Mouse (Mus musculus) MEL (cell line): ENCODE results near the gene Ccdc102a. TPM values are rescaled to one million over a fixed set of nuclear protein-coding genes. Genes with fewer than 3 reads are reported as not detected.

Experiments
- DNase-seq: peaks from one replicate; pipeline ENCODE4 v3.0.0; 2011; ENCODE audit warnings: low read depth, low spot score
- H3K27ac ChIP-seq: 2 replicates; pipeline ENCODE4 v1.5.1; 2012; ENCODE audit warnings: low read depth, mild to moderate bottlenecking, control low read depth, low read length, moderate library complexity; ENCODE audit not compliant: control insufficient read depth
- H3K27me3 ChIP-seq, 2 experiments: fragments of 150-350 bp in 1 of 2; sonication (generic) in 1 of 2; 2 replicates each; pipeline ENCODE4 v1.6.1; 2012; ENCODE audit warnings: low read length in 2 of 2, mild to moderate bottlenecking in 2 of 2, improper control_type of control experiment in 1 of 2, moderate library complexity in 1 of 2; ENCODE audit not compliant: insufficient read depth in 2 of 2, control insufficient read depth in 1 of 2
- H3K36me3 ChIP-seq, 2 experiments: 2 replicates each; pipeline ENCODE4 v1.6.1; 2012 to 2014; ENCODE audit warnings: low read length in 2 of 2, improper control_type of control experiment in 1 of 2, inconsistent platforms in 1 of 2, mild to moderate bottlenecking in 1 of 2; ENCODE audit not compliant: insufficient read depth in 2 of 2, control insufficient read depth in 1 of 2
- H3K4me1 ChIP-seq, 2 experiments: fragments of 150-350 bp in 1 of 2; sonication (generic) in 1 of 2; 2 replicates each; pipeline ENCODE4 v1.6.1; 2012; ENCODE audit warnings: low read length in 2 of 2, improper control_type of control experiment in 1 of 2, mild to moderate bottlenecking in 1 of 2; ENCODE audit not compliant: insufficient read depth in 2 of 2, control insufficient read depth in 1 of 2
- H3K4me3 ChIP-seq, 2 experiments: fragments of 150-350 bp in 1 of 2; sonication (generic) in 1 of 2; 2 replicates each; pipeline ENCODE4 v1.5.1; 2012; ENCODE audit warnings: low read depth in 2 of 2, low read length in 2 of 2, mild to moderate bottlenecking in 2 of 2, moderate library complexity in 2 of 2, control low read depth in 1 of 2, improper control_type of control experiment in 1 of 2; ENCODE audit not compliant: control insufficient read depth in 1 of 2, insufficient read depth in 1 of 2
- H3K79me2 ChIP-seq: 2 replicates; pipeline ENCODE4 v1.6.1; 2012; ENCODE audit warnings: mild to moderate bottlenecking, low read length, moderate library complexity; ENCODE audit not compliant: control insufficient read depth, poor library complexity, insufficient read depth
- H3K9ac ChIP-seq: 2 replicates; pipeline ENCODE4 v1.6.1; 2012; ENCODE audit warnings: low read depth, mild to moderate bottlenecking, control low read depth, low read length, moderate library complexity; ENCODE audit not compliant: control insufficient read depth, poor library complexity, severe bottlenecking
- H3K9me3 ChIP-seq: fragments of 150-350 bp; sonication (generic); replicated peaks from 2 replicates; pipeline ENCODE4 v1.6.1; 2012; ENCODE audit warnings: mild to moderate bottlenecking, low read length, improper control_type of control experiment, moderate library complexity; ENCODE audit not compliant: insufficient read depth
- BHLHE40 ChIP-seq: IDR thresholded peaks from 2 replicates; pipeline ENCODE4 v1.6.1; 2012; ENCODE audit warnings: low read depth, mild to moderate bottlenecking, inconsistent platforms, low read length, improper control_type of control experiment, borderline replicate concordance
- CHD2 ChIP-seq: IDR thresholded peaks from 2 replicates; pipeline ENCODE4 v1.6.1; 2011; ENCODE audit warnings: low read length, improper control_type of control experiment
- CTCF ChIP-seq, 3 experiments: IDR thresholded peaks in 2 of 3; conservative IDR thresholded peaks in 1 of 3; 2 replicates each; pipeline ENCODE4 v1.5.1; 2011 to 2012; ENCODE audit warnings: low read length in 3 of 3, low read depth in 2 of 3, mild to moderate bottlenecking in 2 of 3, improper control_type of control experiment in 1 of 3, inconsistent platforms in 1 of 3, mixed read lengths in 1 of 3, moderate library complexity in 1 of 3; ENCODE audit not compliant: control insufficient read depth in 1 of 3, insufficient read depth in 1 of 3, poor library complexity in 1 of 3, severe bottlenecking in 1 of 3
- ELF1 ChIP-seq: IDR thresholded peaks from 2 replicates; pipeline ENCODE4 v1.6.1; 2014; ENCODE audit warnings: low read depth, mild to moderate bottlenecking, inconsistent platforms, low read length, improper control_type of control experiment, moderate library complexity
- GATA1 ChIP-seq: IDR thresholded peaks from 2 replicates; pipeline ENCODE4 v1.6.1; 2011; ENCODE audit warnings: low read depth, low read length, improper control_type of control experiment
- HCFC1 ChIP-seq: IDR thresholded peaks from 2 replicates; pipeline ENCODE4 v1.6.1; 2012; ENCODE audit warnings: low read depth, mild to moderate bottlenecking, inconsistent platforms, low read length, improper control_type of control experiment, moderate library complexity
- JUND ChIP-seq: IDR thresholded peaks from 2 replicates; pipeline ENCODE4 v1.6.1; 2011; ENCODE audit warnings: low read depth, mild to moderate bottlenecking, improper control_type of control experiment, low read length
- MAFK ChIP-seq: IDR thresholded peaks from 2 replicates; pipeline ENCODE4 v1.6.1; 2011; ENCODE audit warnings: low read depth, mild to moderate bottlenecking, low read length, improper control_type of control experiment, borderline replicate concordance
- MAZ ChIP-seq: IDR thresholded peaks from 2 replicates; pipeline ENCODE4 v1.6.1; 2012; ENCODE audit warnings: low read depth, mild to moderate bottlenecking, inconsistent platforms, low read length, improper control_type of control experiment
- MEF2A ChIP-seq: IDR thresholded peaks from 2 replicates; pipeline ENCODE4 v1.6.1; 2014; ENCODE audit warnings: low read depth, mild to moderate bottlenecking, inconsistent platforms, low read length, improper control_type of control experiment; ENCODE audit not compliant: poor library complexity, insufficient replicate concordance, severe bottlenecking; ENCODE audit errors: extremely low read depth
- MYB ChIP-seq: IDR thresholded peaks from 2 replicates; pipeline ENCODE4 v1.6.1; 2011; ENCODE audit warnings: mild to moderate bottlenecking, low read depth, low read length, improper control_type of control experiment
- NRF1 ChIP-seq: IDR thresholded peaks from 2 replicates; pipeline ENCODE4 v1.6.1; 2014; ENCODE audit warnings: low read depth, mild to moderate bottlenecking, inconsistent platforms, low read length, improper control_type of control experiment, moderate library complexity; ENCODE audit not compliant: poor library complexity, insufficient read depth, severe bottlenecking
- RAD21 ChIP-seq: IDR thresholded peaks from 2 replicates; pipeline ENCODE4 v1.6.1; 2011; ENCODE audit warnings: mild to moderate bottlenecking, low read depth, low read length, improper control_type of control experiment
- SIN3A ChIP-seq: IDR thresholded peaks from 2 replicates; pipeline ENCODE4 v1.6.1; 2012; ENCODE audit warnings: low read length, improper control_type of control experiment, inconsistent platforms
- TAL1 ChIP-seq: IDR thresholded peaks from 2 replicates; pipeline ENCODE4 v1.6.1; 2012; ENCODE audit warnings: mild to moderate bottlenecking, inconsistent platforms, low read length, moderate library complexity, mixed read lengths
- TBP ChIP-seq: IDR thresholded peaks from 2 replicates; pipeline ENCODE4 v1.8.0; 2011; ENCODE audit warnings: low read depth, low read length, improper control_type of control experiment
- TCF12 ChIP-seq: IDR thresholded peaks from 2 replicates; pipeline ENCODE4 v1.6.1; 2014; ENCODE audit warnings: low read depth, mild to moderate bottlenecking, inconsistent platforms, low read length, improper control_type of control experiment, moderate library complexity
- USF1 ChIP-seq: IDR thresholded peaks from 2 replicates; pipeline ENCODE4 v1.6.1; 2014; ENCODE audit warnings: low read depth, mild to moderate bottlenecking, inconsistent platforms, low read length, improper control_type of control experiment, moderate library complexity
- USF2 ChIP-seq, 2 experiments: IDR thresholded peaks; 2 replicates each; pipeline ENCODE4 v1.6.1; 2011 to 2012; ENCODE audit warnings: improper control_type of control experiment in 2 of 2, low read length in 2 of 2, borderline replicate concordance in 1 of 2, inconsistent platforms in 1 of 2, low read depth in 1 of 2, mild to moderate bottlenecking in 1 of 2; ENCODE audit not compliant: insufficient read depth in 1 of 2
- polyA plus RNA-seq, 2 experiments: library from polyadenylated mRNA; stranded (reverse) in 1 of 2; unstranded in 1 of 2; fragments of >175 nt in 1 of 2; fragments of >200 nt in 1 of 2; gene quantifications; 2 replicates each; pipeline versions ENCODE4 v1.2.1 to v1.2.4; 2012; ENCODE audit warnings: low replicate concordance in 2 of 2, low read depth in 1 of 2; ENCODE audit not compliant: insufficient read length in 2 of 2, insufficient read depth in 1 of 2, missing spikeins in 1 of 2
- total RNA-seq: library from RNA; depleted of rRNA; stranded (reverse); fragments of 300-350 nt; gene quantifications from 2 replicates; pipeline ENCODE4 v1.2.3, GENCODE M21; 2012

Gene Ccdc102a
- total and polyA plus RNA-seq, 3 experiments: 1.7 to 6.8 TPM; not detected in 1

- TF ChIP-seq MYB (no peak), JUND (no peak), TCF12 (no peak), TAL1 (no peak), USF2 (IDR thresholded peaks at IDR 0.05; ENCODE audit: borderline replicate concordance in 1 of 2, insufficient read depth in 1 of 2, low read depth in 1 of 2, low read length in 2 of 2) (no peak), ELF1 (no peak), MAZ (no peak), BHLHE40 (no peak), USF1 (no peak), SIN3A (no peak; the same call in 1 of the 2 replicates), MAFK (no peak), CTCF (IDR thresholded peaks at IDR 0.05 in 2 of 3, conservative IDR thresholded peaks at IDR 0.05 in 1 of 3; ENCODE audit: control insufficient read depth in 1 of 3, insufficient read depth in 1 of 3, low read depth in 2 of 3, low read length in 3 of 3, poor library complexity in 1 of 3, severe bottlenecking in 1 of 3) (no peak), MEF2A (no peak), TBP (no peak), CHD2 (no peak), GATA1 (no peak)
- DNase-seq: no peak
- Histone ChIP-seq H3K36me3 (peaks cover 0 to 10% of the 10 kb centered on the region in 2 experiments; a peak in 2 of 4 replicates), H3K9ac (no peak overlapping the region), H3K27me3 (peaks cover 4 to 6% of the 10 kb centered on the region in 2 experiments), H3K79me2 (no peaks in the 10 kb centered on the region; the same call in 1 of the 2 replicates), H3K4me3 (no peak overlapping the region), H3K9me3 (no peaks in the 10 kb centered on the region), H3K27ac (no peak overlapping the region; the same call in 1 of the 2 replicates), H3K4me1 (peaks cover 3 to 15% of the 10 kb centered on the region in 2 experiments)
Measured at GRCm38 (mm10) chr8:94922176-94922575, 4.3 kb upstream of the Ccdc102a start.

- no peaks in the 10 kb centered on the region; the same call in 1 of the 2 replicates for H3K79me2 ChIP-seq
- H3K9ac ChIP-seq: no peak overlapping the region
- TF ChIP-seq HCFC1: no peak
- no peak for TF ChIP-seq BHLHE40
- no peak for TF ChIP-seq TCF12
- TF ChIP-seq RAD21: no peak
- no peak for TF ChIP-seq GATA1
- TF ChIP-seq NRF1: no peak
- TF ChIP-seq, all 39 proteins: peak for 0
- peaks cover 3 to 22% of the 10 kb centered on the region in 2 experiments for H3K4me1 ChIP-seq
- H3K9me3 ChIP-seq: no peaks in the 10 kb centered on the region
- H3K27ac ChIP-seq: no peak overlapping the region
- H3K4me3 ChIP-seq: no peak overlapping the region
- H3K36me3 ChIP-seq: peaks cover 0 to 12% of the 10 kb centered on the region in 2 experiments; a peak in 2 of 4 replicates
- no peak for DNase-seq
- H3K27me3 ChIP-seq: peaks cover 0 to 2% of the 10 kb centered on the region in 2 experiments; a peak in 3 of 4 replicates
Measured at GRCm38 (mm10) chr8:94919256-94919655, 1.4 kb upstream of the Ccdc102a start.
